Mouse (Mus musculus) CH12.LX (cell line): ENCODE data around the gene Scaf1.

ENCODE experiments used
- CHD2 ChIP-seq: IDR thresholded peaks from 2 replicates; pipeline ENCODE4 v1.6.1; 2011; ENCODE audit warnings: low read length, improper control_type of control experiment
- CTCF ChIP-seq, 2 experiments: IDR thresholded peaks in 1 of 2; conservative IDR thresholded peaks in 1 of 2; 2 replicates each; pipeline ENCODE4 v1.5.1; 2011 to 2012; ENCODE audit warnings: low read depth in 2 of 2, low read length in 2 of 2, improper control_type of control experiment in 1 of 2, inconsistent platforms in 1 of 2, mild to moderate bottlenecking in 1 of 2, moderate library complexity in 1 of 2
- EP300 ChIP-seq: IDR thresholded peaks from 2 replicates; pipeline ENCODE4 v1.6.1; 2011; ENCODE audit warnings: low read length, improper control_type of control experiment
- ETS1 ChIP-seq: conservative IDR thresholded peaks from 2 replicates; pipeline ENCODE4 v1.6.1; 2012; ENCODE audit warnings: low read depth, mild to moderate bottlenecking, inconsistent platforms, low read length, improper control_type of control experiment, moderate library complexity
- HCFC1 ChIP-seq: IDR thresholded peaks from 2 replicates; pipeline ENCODE4 v1.6.1; 2012; ENCODE audit warnings: low read depth, mild to moderate bottlenecking, inconsistent platforms, low read length, improper control_type of control experiment
- KAT2A ChIP-seq: IDR thresholded peaks from 2 replicates; pipeline ENCODE4 v1.6.1; 2012; ENCODE audit warnings: low read length, improper control_type of control experiment, inconsistent platforms; ENCODE audit not compliant: insufficient replicate concordance
- MAZ ChIP-seq: IDR thresholded peaks from 2 replicates; pipeline ENCODE4 v1.6.1; 2012; ENCODE audit warnings: low read depth, mild to moderate bottlenecking, inconsistent platforms, low read length, improper control_type of control experiment, moderate library complexity
- MYC ChIP-seq: IDR thresholded peaks from 2 replicates; pipeline ENCODE4 v1.6.1; 2011; ENCODE audit warnings: low read depth, mild to moderate bottlenecking, improper control_type of control experiment, low read length
- POLR2A ChIP-seq: IDR thresholded peaks from 2 replicates; pipeline ENCODE4 v1.6.1; 2011; ENCODE audit warnings: low read depth, mild to moderate bottlenecking, improper control_type of control experiment, low read length
- TCF12 ChIP-seq: IDR thresholded peaks from 2 replicates; pipeline ENCODE4 v1.6.1; 2014; ENCODE audit warnings: low read depth, mild to moderate bottlenecking, inconsistent platforms, low read length, improper control_type of control experiment
- USF1 ChIP-seq: IDR thresholded peaks from 2 replicates; pipeline ENCODE4 v1.6.1; 2014; ENCODE audit warnings: low read depth, mild to moderate bottlenecking, inconsistent platforms, low read length, improper control_type of control experiment

GRCm38 (mm10) chr7:44978300-44978699 is 37.9 kb downstream of the Scaf1 start:
- no peak for TF ChIP-seq USF1
- TF ChIP-seq HCFC1, result no peak
- TF ChIP-seq CTCF (conservative IDR thresholded peaks at IDR 0.05 in 1 of 2, IDR thresholded peaks at IDR 0.05 in 1 of 2; ENCODE audit: low read depth in 2 of 2, low read length in 2 of 2), result no peak
- TF ChIP-seq MAZ, result no peak
- no peak for TF ChIP-seq ETS1
- TF ChIP-seq POLR2A, result no peak
- TF ChIP-seq KAT2A, result no peak
- no peak for TF ChIP-seq CHD2
- TF ChIP-seq MYC, result no peak
- no peak for TF ChIP-seq EP300
- no peak for TF ChIP-seq TCF12
